Mouse (Mus musculus) ES-Bruce4 (cell line): Measurements from ENCODE around the gene Olfr734. TPM values are rescaled to one million over a fixed set of nuclear protein-coding genes. Genes with fewer than 3 reads are reported as not detected.

Experiments used
- H3K27ac ChIP-seq: 2 replicates; pipeline ENCODE4 v1.5.1; 2012; ENCODE audit warnings: low read length, inconsistent platforms; ENCODE audit not compliant: insufficient read depth
- H3K27me3 ChIP-seq: 2 replicates; pipeline ENCODE4 v1.6.1; 2012; ENCODE audit warnings: mild to moderate bottlenecking, low read length, inconsistent platforms; ENCODE audit not compliant: control insufficient read depth, poor library complexity, insufficient read depth, severe bottlenecking
- H3K36me3 ChIP-seq: 2 replicates; pipeline ENCODE4 v1.6.1; 2012; ENCODE audit warnings: inconsistent platforms, mild to moderate bottlenecking, low read length, moderate library complexity; ENCODE audit not compliant: control insufficient read depth, poor library complexity, insufficient read depth, severe bottlenecking
- H3K4me1 ChIP-seq: one replicate; pipeline ENCODE4 v1.8.1; 2011; ENCODE audit warnings: low read length; ENCODE audit not compliant: control insufficient read depth, insufficient read depth
- H3K4me3 ChIP-seq: 2 replicates; pipeline ENCODE4 v1.5.1; 2011; ENCODE audit warnings: low read depth, mild to moderate bottlenecking, low read length
- H3K9ac ChIP-seq: 2 replicates; pipeline ENCODE4 v1.6.1; 2012; ENCODE audit warnings: low read depth, mild to moderate bottlenecking, inconsistent platforms; ENCODE audit not compliant: poor library complexity, severe bottlenecking
- H3K9me3 ChIP-seq: replicated peaks from 2 replicates; pipeline ENCODE4 v1.6.1; 2012; ENCODE audit warnings: mild to moderate bottlenecking, low read length, inconsistent platforms; ENCODE audit not compliant: control insufficient read depth, poor library complexity, insufficient read depth, severe bottlenecking
- CTCF ChIP-seq: IDR thresholded peaks from one replicate; pipeline ENCODE4 v1.8.1; 2011; ENCODE audit warnings: low read depth, low read length
- EP300 ChIP-seq: IDR thresholded peaks from 2 replicates; pipeline ENCODE4 v1.6.1; 2011; ENCODE audit warnings: low read depth, low read length; ENCODE audit not compliant: insufficient read depth
- POLR2A ChIP-seq: IDR thresholded peaks from one replicate; pipeline ENCODE4 v1.8.1; 2011; ENCODE audit warnings: low read length; ENCODE audit not compliant: insufficient read depth
- polyA plus RNA-seq: library from polyadenylated mRNA; stranded (reverse); fragments of >200 nt; gene quantifications from 2 replicates; pipeline ENCODE4 v1.2.4, GENCODE M21; 2011; ENCODE audit warnings: low read depth; ENCODE audit not compliant: missing spikeins, insufficient read depth, insufficient read length

Gene Olfr734
- polyA plus RNA-seq: not detected in 2 replicates

DNA sequence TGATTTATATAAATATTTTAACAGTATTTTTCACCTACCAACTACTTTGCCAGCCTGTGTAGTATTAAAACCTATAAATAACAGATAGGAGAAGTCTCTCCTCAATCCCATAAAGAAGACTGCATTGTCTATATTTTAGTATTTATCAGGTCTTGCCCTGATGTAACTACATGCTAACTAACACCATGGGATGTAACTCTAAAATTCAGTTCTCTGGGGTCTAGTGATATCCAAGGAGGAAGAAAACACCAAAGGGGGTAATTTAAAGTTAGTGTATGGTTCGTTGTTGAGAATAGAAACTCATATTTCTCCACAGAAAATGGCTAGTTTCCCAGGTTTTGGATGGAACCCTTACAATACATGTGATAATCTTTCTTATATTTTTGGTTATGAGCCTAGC, at the start of gene Olfr734:
Olfr734 (minus strand) TSS at position 101 of the 400 bp plus-strand sequence.
- no peaks in the 10 kb centered on the region for H3K36me3 ChIP-seq

GRCm38 (mm10) chr14:50363561-50363960, 37.0 kb upstream of the Olfr734 start:
- no peak for TF ChIP-seq EP300
- TF ChIP-seq POLR2A: no peak
- no peak for TF ChIP-seq CTCF
- H3K4me1 ChIP-seq: no peaks in the 10 kb centered on the region
- no peak overlapping the region for H3K4me3 ChIP-seq
- no peaks in the 10 kb centered on the region for H3K36me3 ChIP-seq
- no peaks in the 10 kb centered on the region for H3K27me3 ChIP-seq
- no peaks in the 10 kb centered on the region for H3K9me3 ChIP-seq
- H3K9ac ChIP-seq: no peak overlapping the region
- no peak overlapping the region for H3K27ac ChIP-seq

More for the DNA sequence above, at the start of gene Olfr734:
- H3K4me1 ChIP-seq: no peaks in the 10 kb centered on the region
- H3K9ac ChIP-seq: no peak within 1 kb of the TSS
- TF ChIP-seq POLR2A (no peak), EP300 (no peak), CTCF (no peak)
- H3K27ac ChIP-seq: no peak within 1 kb of the TSS
- no peaks in the 10 kb centered on the region for H3K9me3 ChIP-seq
- no peaks in the 10 kb centered on the region for H3K27me3 ChIP-seq
- H3K4me3 ChIP-seq: no peak within 1 kb of the TSS

- no peak overlapping the region for H3K4me3 ChIP-seq
- H3K4me1 ChIP-seq: no peaks in the 10 kb centered on the region
- no peaks in the 10 kb centered on the region for H3K9me3 ChIP-seq
- H3K36me3 ChIP-seq: no peaks in the 10 kb centered on the region
- no peak overlapping the region for H3K9ac ChIP-seq
- no peaks in the 10 kb centered on the region for H3K27me3 ChIP-seq
- H3K27ac ChIP-seq: no peak overlapping the region
- TF ChIP-seq CTCF: no peak
- TF ChIP-seq POLR2A: no peak
- TF ChIP-seq EP300: no peak
These were observed 33.9 kb upstream of the Olfr734 start for GRCm38 (mm10) chr14:50360480-50360879.

- no peaks in the 10 kb centered on the region for H3K4me1 ChIP-seq
- no peak within 1 kb of the TSS for H3K9ac ChIP-seq
- H3K9me3 ChIP-seq: no peaks in the 10 kb centered on the region
- H3K36me3 ChIP-seq: no peaks in the 10 kb centered on the region
- no peaks in the 10 kb centered on the region for H3K27me3 ChIP-seq
- no peak within 1 kb of the TSS for H3K27ac ChIP-seq
- no peak for TF ChIP-seq EP300
- TF ChIP-seq POLR2A: no peak
- no peak for TF ChIP-seq CTCF
- no peak within 1 kb of the TSS for H3K4me3 ChIP-seq
These were observed 31.0 kb upstream of the Olfr734 start, which contains the start of gene Tlr11 for GRCm38 (mm10) chr14:50357593-50357992. Gene Tlr11 (plus strand): TSS chr14:50357914.

- H3K4me3 ChIP-seq: no peak overlapping the region
- H3K27ac ChIP-seq: no peak overlapping the region
- no peaks in the 10 kb centered on the region for H3K36me3 ChIP-seq
- no peaks in the 10 kb centered on the region for H3K27me3 ChIP-seq
- H3K9me3 ChIP-seq: no peaks in the 10 kb centered on the region
- TF ChIP-seq EP300 (no peak), CTCF (no peak), POLR2A (no peak)
- H3K9ac ChIP-seq: no peak overlapping the region
- H3K4me1 ChIP-seq: no peaks in the 10 kb centered on the region
These were observed 30.2 kb upstream of the Olfr734 start for GRCm38 (mm10) chr14:50356725-50357124.

- Histone ChIP-seq H3K27me3 (no peaks in the 10 kb centered on the region), H3K9ac (no peak overlapping the region), H3K36me3 (no peaks in the 10 kb centered on the region), H3K27ac (no peak overlapping the region), H3K9me3 (no peaks in the 10 kb centered on the region), H3K4me3 (no peak overlapping the region), H3K4me1 (no peaks in the 10 kb centered on the region)
- TF ChIP-seq EP300 (no peak), POLR2A (no peak), CTCF (peak; percentile 65)
These were observed 25.9 kb upstream of the Olfr734 start for GRCm38 (mm10) chr14:50352438-50352837.
